ENCODE assay signal across 16 mouse cellular contexts in genomic region chr13:54937885-54938284, GRCm38 (mm10). TPM values are rescaled to one million over a fixed set of nuclear protein-coding genes. Genes with fewer than 3 reads are reported as not detected.
DNase-seq lines count a peak whose midpoint lies in the region; ATAC-seq and TF ChIP-seq lines count a peak whose summit lies in the region.
"Had no signal": no experiment of that assay in that cellular context is flagged by ENCODE, and none has a peak within 500 bp of the region (broad histone marks: within the 10 kb centered on the region; RNA-seq: fewer than 3 reads in every experiment).

No protein-coding gene starts in this region.

- no peaks in the 10 kb centered on the region for H3K36me3 ChIP-seq in lung, embryonic 15.5 days
- H3K36me3 ChIP-seq in intestine, embryonic 15.5 days, result no peaks in the 10 kb centered on the region
- H3K36me3 ChIP-seq: embryonic facial prominence, embryonic 12.5 days; heart, embryonic 10.5 days; neural tube, embryonic 15.5 days had no signal

- no peak overlapping the region for H3K27ac ChIP-seq in lung, embryonic 15.5 days
- H3K27ac ChIP-seq in left cerebral cortex, adult 2 months, result peak overlapping the region; percentile 82
- no peak overlapping the region for H3K27ac ChIP-seq in intestine, embryonic 15.5 days
- H3K27ac ChIP-seq: embryonic facial prominence, embryonic 12.5 days; gastrocnemius, adult 2 months; heart, embryonic 10.5 days; hindbrain, embryonic 14.5 days; neural tube, embryonic 15.5 days had no signal

- H3K9ac ChIP-seq in lung, embryonic 15.5 days, result no peak overlapping the region
- H3K9ac ChIP-seq in intestine, embryonic 15.5 days, result no peak overlapping the region
- H3K9ac ChIP-seq: embryonic facial prominence, embryonic 12.5 days; hindbrain, embryonic 14.5 days; neural tube, embryonic 15.5 days had no signal

- no peak overlapping the region for H3K4me3 ChIP-seq in lung, embryonic 15.5 days
- H3K4me3 ChIP-seq in lung, adult 2 months (replicated peaks; ENCODE audit: extremely low read depth, low read depth, low read length), result no peak overlapping the region
- H3K4me3 ChIP-seq in left cerebral cortex, adult 2 months, result no peak overlapping the region
- H3K4me3 ChIP-seq in intestine, embryonic 15.5 days (replicated peaks), result no peak overlapping the region
- H3K4me3 ChIP-seq: embryonic facial prominence, embryonic 12.5 days; gastrocnemius, adult 2 months; heart, embryonic 10.5 days; neural tube, embryonic 15.5 days had no signal

- 11% methylated on average over 11 of the region's 11 CpGs for WGBS in lung, embryonic 15.5 days
- 18% methylated on average over 11 of the region's 11 CpGs for WGBS in lung, adult 2 months
- WGBS in intestine, embryonic 15.5 days, result 36% methylated on average over 11 of the region's 11 CpGs

- no peak for DNase-seq in frontal cortex, postnatal 25 days (ENCODE audit: low spot score in 2 of 2)
- DNase-seq in lung, adult 2 months, result no peak
- DNase-seq in left cerebral cortex, adult 2 months (ENCODE audit: extremely low spot score in 1 of 2, low spot score in 2 of 2), result peak; percentile 67 to 69
- peak; percentile 70 for DNase-seq in right cerebral cortex, postnatal 25 days
- DNase-seq in c-Kit-positive CD71-positive TER-119-positive erythroid progenitor cells, embryonic 14.5 days (ENCODE audit: low spot score), result no peak
- DNase-seq: adrenal gland, adult 2 months; gastrocnemius, adult 2 months; kidney, adult 9 months had no signal

- TF ChIP-seq POLR2A in lung, adult 2 months (IDR thresholded peaks at IDR 0.05; ENCODE audit: borderline replicate concordance, extremely low read depth, low read depth, low read length), result no peak

- H3K4me1 ChIP-seq in lung, embryonic 15.5 days, result peaks cover 11% of the 10 kb centered on the region
- H3K4me1 ChIP-seq in lung, adult 2 months (ENCODE audit: control insufficient read depth, insufficient read depth, low read length), result no peaks in the 10 kb centered on the region
- no peaks in the 10 kb centered on the region for H3K4me1 ChIP-seq in intestine, embryonic 15.5 days (replicated peaks)
- H3K4me1 ChIP-seq: embryonic facial prominence, embryonic 12.5 days had no signal

- peaks cover 5% of the 10 kb centered on the region; the same call in 1 of the 2 replicates for H3K27me3 ChIP-seq in lung, embryonic 15.5 days
- peaks cover 6% of the 10 kb centered on the region; the same call in 1 of the 2 replicates for H3K27me3 ChIP-seq in intestine, embryonic 15.5 days (replicated peaks)
- H3K27me3 ChIP-seq: neural tube, embryonic 15.5 days had no signal

- no peak overlapping the region for H3K4me2 ChIP-seq in lung, embryonic 15.5 days
- H3K4me2 ChIP-seq in intestine, embryonic 15.5 days (replicated peaks), result no peak overlapping the region
- H3K4me2 ChIP-seq: embryonic facial prominence, embryonic 12.5 days; hindbrain, embryonic 14.5 days; neural tube, embryonic 15.5 days had no signal

- intact Hi-C loops in left cerebral cortex, adult 2 months (cut with DNase I), result loop anchor here (2.0 kb wide), 1 partner anchor 59 kb away; no protein-coding TSS in a partner anchor

- no peak for TF ChIP-seq CTCF in lung, adult 2 months (IDR thresholded peaks at IDR 0.05; ENCODE audit: insufficient read depth, low read length)
- no peak for TF ChIP-seq CTCF in left cerebral cortex, adult 2 months (IDR thresholded peaks at IDR 0.05)

- H3K9me3 ChIP-seq in lung, embryonic 15.5 days, result no peaks in the 10 kb centered on the region
- no peaks in the 10 kb centered on the region for H3K9me3 ChIP-seq in intestine, embryonic 15.5 days
- H3K9me3 ChIP-seq: embryonic facial prominence, embryonic 12.5 days; heart, embryonic 10.5 days; neural tube, embryonic 15.5 days had no signal

- peak; percentile 83 for ATAC-seq in frontal cortex, adult (ENCODE audit: low TSS enrichment)
- peak; percentile 37; the same call in 1 of the 2 replicates for ATAC-seq in lung, embryonic 15.5 days (ENCODE audit: borderline replicate concordance, extremely low read depth, low FRiP score, low TSS enrichment)
- ATAC-seq in intestine, embryonic 15.5 days, result no peak
- ATAC-seq: Patski had no signal

RNA-seq across cellular contexts. Expression of gene Unc5a, which starts 11.3 kb away (rescaled TPM):
- 4.2 and 5.0 TPM in 2 replicates for polyA plus RNA-seq in lung, embryonic 15.5 days (2015; fragmentation: Nextera tagmentation; extraction: Ambion mirVana)
- 2.9 and 3.7 TPM in 2 replicates for polyA plus RNA-seq in lung, adult 2 months (2012; rRNA removed)
- total RNA-seq in left cerebral cortex, adult 2 months (2021), result 100 to 1,000 TPM; 110 to 116 TPM
- polyA plus RNA-seq in intestine, embryonic 15.5 days (2015; fragmentation: Nextera tagmentation; extraction: Ambion mirVana), result 2.3 and 2.4 TPM in 2 replicates
- polyA plus RNA-seq: Patski had no signal

Comparison
In these comparisons a context has a peak if more than half of its experiments do, and no peak if none do; other contexts are left out.
1. DNase-seq: peak in left cerebral cortex, adult 2 months (2 of 2) and right cerebral cortex, postnatal 25 days (single experiment); none in frontal cortex, postnatal 25 days (0 of 2), lung, adult 2 months (single experiment) and c-Kit-positive CD71-positive TER-119-positive erythroid progenitor cells, embryonic 14.5 days (single experiment).